Mouse (Mus musculus): ENCODE measurements around the gene Nol9.

Gene Nol9

GRCm38 (mm10) chr4:152038985-152039830 is at the start of gene Nol9:
Nol9 (plus strand) TSS chr4:152039321.
- DNase-seq = peak; percentile 94

- DNase-seq = no peak
Measured at GRCm38 (mm10) chr4:151992091-151992490, 47.0 kb upstream of the Nol9 start.

- no peak for DNase-seq
Measured at GRCm38 (mm10) chr4:151993035-151993434, 46.1 kb upstream of the Nol9 start.

- peak; percentile 34 for DNase-seq
Measured at GRCm38 (mm10) chr4:151994228-151995171, 44.6 kb upstream of the Nol9 start.

GRCm38 (mm10) chr4:151995371-151996172 is 43.5 kb upstream of the Nol9 start:
- DNase-seq = no peak

GRCm38 (mm10) chr4:151996173-151996950 is 42.8 kb upstream of the Nol9 start, which contains the start of gene Phf13:
Phf13 (minus strand) TSS chr4:151996258.
- peak; percentile 99 for DNase-seq

- no peak for DNase-seq
Measured at GRCm38 (mm10) chr4:151996951-151997222, 42.2 kb upstream of the Nol9 start.

GRCm38 (mm10) chr4:151997701-151998100 is 41.4 kb upstream of the Nol9 start:
- DNase-seq = no peak

- DNase-seq = no peak
Measured at GRCm38 (mm10) chr4:151999481-151999880, 39.6 kb upstream of the Nol9 start.

- DNase-seq = peak; percentile 86
Measured at GRCm38 (mm10) chr4:152000906-152001305, 38.2 kb upstream of the Nol9 start.

- DNase-seq = no peak
Measured at GRCm38 (mm10) chr4:152001335-152001734, 37.8 kb upstream of the Nol9 start.

- DNase-seq = no peak
Measured at GRCm38 (mm10) chr4:152002063-152002462, 37.1 kb upstream of the Nol9 start.

- DNase-seq = peak; percentile 50
Measured at GRCm38 (mm10) chr4:152006137-152006536, 33.0 kb upstream of the Nol9 start.

GRCm38 (mm10) chr4:152006812-152007211 is 32.3 kb upstream of the Nol9 start:
- DNase-seq = no peak

GRCm38 (mm10) chr4:152007481-152008147 is 31.5 kb upstream of the Nol9 start:
- peak; percentile 69 for DNase-seq

GRCm38 (mm10) chr4:152008148-152008500 is 31.0 kb upstream of the Nol9 start:
- DNase-seq = no peak

- peak; percentile 98 for DNase-seq
Measured at GRCm38 (mm10) chr4:152008622-152009075, 30.5 kb upstream of the Nol9 start, which contains the start of gene Klhl21. Klhl21 (plus strand) TSS chr4:152008803.

GRCm38 (mm10) chr4:152009076-152010051 is 29.8 kb upstream of the Nol9 start:
- DNase-seq = peak; percentile 55

- peak; percentile 78 for DNase-seq
Measured at GRCm38 (mm10) chr4:152010091-152010706, 28.9 kb upstream of the Nol9 start.
